Mouse (Mus musculus) urinary bladder, adult 2 months (tissue): ENCODE data around the gene Nos3. TPM values are rescaled to one million over a fixed set of nuclear protein-coding genes. Genes with fewer than 3 reads are reported as not detected.

ENCODE experiments used
- DNase-seq: peaks from one replicate; pipeline ENCODE4 v3.0.0; 2022; ENCODE audit warnings: low spot score
- polyA plus RNA-seq: library from polyadenylated mRNA; depleted of rRNA; stranded (reverse); fragments of >200 nt; gene quantifications from 2 replicates; pipeline ENCODE4 v1.2.3, GENCODE M21; 2012; rRNA removed

Gene Nos3
- polyA plus RNA-seq, 1 experiment, result 7.3 TPM

DNA sequence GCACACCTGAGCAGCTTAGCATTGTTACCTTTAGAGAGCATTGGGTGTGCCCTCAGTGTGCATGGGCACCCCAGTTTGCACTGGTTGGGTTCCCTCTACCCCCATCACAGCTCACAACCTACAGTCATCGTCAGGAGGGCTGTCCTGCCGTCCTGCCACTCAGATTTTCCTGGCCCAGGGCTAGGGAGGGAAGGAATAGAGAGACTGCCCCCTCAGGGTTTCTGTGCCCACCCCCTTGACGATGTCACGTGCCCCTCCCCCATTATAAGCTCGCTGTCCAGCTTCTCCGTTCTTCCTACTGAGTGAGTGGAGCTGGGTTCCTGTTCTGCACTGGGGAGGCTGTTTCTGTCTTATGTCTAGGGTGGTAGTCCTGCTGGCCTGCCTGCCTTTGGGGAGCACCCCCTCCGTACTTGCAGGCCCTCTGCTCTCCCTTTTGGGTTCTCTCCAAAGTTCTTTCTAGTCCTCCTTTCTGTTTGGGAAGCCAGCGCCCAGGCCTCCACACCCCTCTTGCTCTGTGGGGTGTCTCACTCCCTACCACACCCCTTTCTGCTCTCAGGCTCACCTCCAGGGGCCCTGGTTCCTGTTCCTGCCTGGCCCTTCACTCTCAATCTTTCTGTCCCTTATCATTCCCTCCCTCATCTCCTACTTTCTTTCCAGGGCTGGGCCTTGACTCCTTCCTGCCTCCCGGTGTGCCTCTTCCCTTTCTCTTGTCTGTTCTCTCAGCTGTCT, 62.1 kb downstream of the Nos3 start:
- DNase-seq, result no peak

DNA sequence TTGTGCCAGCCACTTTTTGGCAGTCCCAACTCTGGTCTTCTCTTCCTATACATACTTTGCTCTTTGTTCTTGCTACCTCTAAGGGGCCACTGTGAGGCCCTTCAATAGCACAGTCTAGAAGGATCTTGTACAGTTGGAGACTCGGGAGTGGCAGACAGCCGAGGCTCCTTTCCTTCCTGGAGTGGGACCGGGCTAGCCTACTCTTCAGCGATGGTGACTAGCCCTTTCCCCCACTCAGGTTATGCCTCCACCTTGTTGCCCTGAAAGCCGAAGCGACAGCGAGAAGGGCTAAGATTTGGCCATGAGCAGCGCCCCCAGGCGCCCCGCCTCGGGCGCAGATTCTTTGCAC, 62.6 kb downstream of the Nos3 start:
- no peak for DNase-seq

DNA sequence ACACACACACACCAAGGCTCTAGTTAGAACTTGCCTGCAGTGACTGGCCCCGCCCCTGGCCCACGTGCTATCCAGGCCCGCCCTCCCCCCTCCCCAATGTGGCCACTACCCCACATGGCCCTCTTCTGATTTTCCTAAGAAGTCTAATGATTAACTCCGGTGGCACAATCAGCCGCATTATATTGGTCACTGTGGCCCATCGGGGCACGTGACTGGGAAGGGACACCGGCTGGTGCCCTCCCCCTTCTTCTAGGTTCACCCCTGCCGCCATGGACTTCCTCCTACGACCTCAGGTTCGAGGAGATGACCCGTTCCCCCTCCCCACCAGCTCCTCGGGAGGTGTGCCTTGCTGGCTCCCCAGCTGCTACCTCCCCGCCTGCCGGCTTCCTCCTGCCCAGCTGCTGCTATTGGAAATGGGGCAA, 63.4 kb downstream of the Nos3 start:
- no peak for DNase-seq

DNA sequence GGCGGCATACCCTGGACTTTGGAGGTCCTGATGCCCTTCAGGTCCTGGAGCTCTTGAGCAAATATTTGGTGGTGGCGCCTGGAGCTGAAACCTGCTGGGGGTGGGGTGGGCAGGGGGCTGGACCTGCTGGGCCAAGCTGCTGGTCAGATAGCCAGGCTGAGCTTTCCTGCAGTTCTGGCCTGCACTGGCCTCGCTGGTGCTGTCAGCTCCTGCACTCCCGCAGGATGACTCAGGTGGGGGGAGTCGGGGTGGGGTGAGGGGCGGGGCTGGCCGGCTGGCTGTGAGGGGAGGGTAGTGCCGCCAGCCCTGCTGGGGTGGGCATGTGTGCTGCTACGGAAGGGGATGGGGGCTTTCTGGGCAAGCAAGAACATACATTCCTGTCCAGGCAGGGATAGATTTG, 64.0 kb downstream of the Nos3 start:
- DNase-seq, result no peak

DNA sequence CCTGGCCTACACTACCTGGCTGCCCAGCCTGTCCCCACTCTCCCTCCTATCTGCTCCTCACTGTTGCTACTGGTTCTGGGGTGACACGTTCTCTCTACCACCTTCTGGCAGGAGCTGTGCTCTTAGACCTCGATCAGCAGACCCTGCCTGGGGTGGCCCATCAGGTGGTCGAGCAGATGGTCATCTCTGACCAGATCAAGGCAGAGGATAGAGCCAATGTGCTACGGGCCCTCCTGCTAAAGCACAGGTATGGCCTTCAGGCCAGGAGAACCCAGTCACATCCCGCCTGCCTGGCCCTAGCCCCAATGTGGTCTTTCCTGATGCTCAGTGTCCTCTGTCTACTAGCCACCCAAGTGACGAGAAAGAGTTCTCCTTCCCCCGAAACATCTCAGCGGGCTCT, 69.4 kb downstream of the Nos3 start:
- no peak for DNase-seq

Other genes with a start within 250 kb of the Nos3 start
- gene Nupl2, start 199.8 kb upstream of the Nos3 start, polyA plus RNA-seq, result 8.3 and 8.7 TPM in 2 replicates
- 56.0 and 70.5 TPM in 2 replicates for gene Kcnh2, start 13.2 kb upstream of the Nos3 start, polyA plus RNA-seq
- 3.1 and 5.1 TPM in 2 replicates for gene Atg9b, start 27.3 kb downstream of the Nos3 start, polyA plus RNA-seq
- gene Abcb8, start 28.9 kb downstream of the Nos3 start, polyA plus RNA-seq, result 24.8 and 28.8 TPM in 2 replicates
- 0.29 and 0.50 TPM in 2 replicates for gene Asic3, start 48.6 kb downstream of the Nos3 start, polyA plus RNA-seq
- 61.4 and 77.8 TPM in 2 replicates for gene Cdk5, start 58.7 kb downstream of the Nos3 start, polyA plus RNA-seq
- gene Slc4a2, start 59.0 kb downstream of the Nos3 start, polyA plus RNA-seq, result 61.6 and 63.0 TPM in 2 replicates
- gene Fastk, start 80.5 kb downstream of the Nos3 start, polyA plus RNA-seq, result 134 and 154 TPM in 2 replicates
- 24.5 TPM in 2 replicates for gene Tmub1, start 83.0 kb downstream of the Nos3 start, polyA plus RNA-seq
- 55.8 and 73.8 TPM in 2 replicates for gene Agap3, start 87.4 kb downstream of the Nos3 start, polyA plus RNA-seq
- 0.01 and 0.07 TPM in 2 replicates for gene Gbx1, start 162.4 kb downstream of the Nos3 start, polyA plus RNA-seq
- 0.45 and 0.72 TPM in 2 replicates for gene Asb10, start 176.2 kb downstream of the Nos3 start, polyA plus RNA-seq
- gene 4931409K22Rik, start 192.0 kb downstream of the Nos3 start, polyA plus RNA-seq, result not detected in 2 replicates
- gene Abcf2, start 212.7 kb downstream of the Nos3 start, polyA plus RNA-seq, result 44.5 and 50.0 TPM in 2 replicates
- 30.2 and 34.5 TPM in 2 replicates for gene Chpf2, start 221.9 kb downstream of the Nos3 start, polyA plus RNA-seq